Mouse (Mus musculus): ENCODE measurements around the gene Gm14295. TPM values are rescaled to one million over a fixed set of nuclear protein-coding genes. Genes with fewer than 3 reads are reported as not detected.

Gene Gm14295
- 104 TPM for polyA plus RNA-seq (2015; fragmentation: Illumina TruSeq; extraction: RNeasy Lipid Tissue Mini Kit (QIAGEN cat#74804); ENCODE audit: low read depth, low replicate concordance)

DNA sequence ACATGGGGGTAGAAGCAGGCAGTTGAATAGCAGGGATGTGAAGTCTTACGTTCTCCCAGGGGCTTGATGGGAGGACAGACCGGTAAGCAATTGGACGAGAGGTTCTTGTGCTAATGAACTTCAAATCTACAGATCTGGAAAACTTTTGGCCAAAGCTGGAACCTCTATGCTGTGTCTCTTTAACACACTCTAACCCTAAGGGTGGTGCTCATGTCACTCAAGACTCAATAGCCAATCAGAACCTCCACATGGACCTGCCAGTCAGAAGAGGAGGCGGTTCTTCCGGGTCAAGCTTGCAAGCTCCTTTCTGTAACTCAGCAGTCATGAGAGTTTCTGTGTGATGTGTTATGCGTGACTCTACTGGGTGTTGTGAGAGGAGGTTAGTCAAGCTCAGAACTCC lies at the start of gene Gm14295:
TSS of gene Gm14295 (plus strand) at position 301 of the 400 bp plus-strand sequence.

DNA sequence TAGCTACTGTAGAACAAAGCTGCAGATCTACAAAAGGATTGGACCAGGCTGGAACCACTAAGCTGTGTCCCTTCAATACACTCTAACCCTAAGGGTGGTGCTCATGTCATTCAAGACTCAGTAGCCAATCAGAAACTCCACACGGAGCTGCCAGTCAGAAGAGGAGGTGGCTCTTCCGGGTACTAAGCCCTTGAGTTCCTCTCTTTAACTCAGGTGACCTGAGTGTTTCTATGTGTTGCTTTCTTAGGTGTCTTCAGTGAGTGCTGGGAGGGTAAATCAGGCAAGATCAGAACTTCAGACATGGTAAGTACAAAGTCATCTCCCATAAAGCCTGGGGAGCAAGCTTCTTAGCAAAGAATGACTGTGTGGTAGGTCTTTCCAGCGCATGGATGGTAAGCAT lies 32.4 kb downstream of the Gm14295 start, which contains the start of gene Gm14408:
TSS of gene Gm14408 (plus strand) at position 301 of the 400 bp plus-strand sequence.

Other genes starting within 250 kb of the Gm14295 start
- 11.1 TPM for gene Gm14308, start 162.3 kb upstream of the Gm14295 start, polyA plus RNA-seq (2015; fragmentation: Illumina TruSeq; extraction: RNeasy Lipid Tissue Mini Kit (QIAGEN cat#74804); ENCODE audit: low read depth, low replicate concordance)
- 24.5 TPM for gene Zfp973, start 128.1 kb upstream of the Gm14295 start, polyA plus RNA-seq (2015; fragmentation: Illumina TruSeq; extraction: RNeasy Lipid Tissue Mini Kit (QIAGEN cat#74804); ENCODE audit: low read depth, low replicate concordance)
- 98.5 TPM for gene Gm14305, start 90.3 kb upstream of the Gm14295 start, polyA plus RNA-seq (2015; fragmentation: Illumina TruSeq; extraction: RNeasy Lipid Tissue Mini Kit (QIAGEN cat#74804); ENCODE audit: low read depth, low replicate concordance)
- not detected for gene Gm14408, start 32.5 kb downstream of the Gm14295 start, polyA plus RNA-seq (2015; fragmentation: Illumina TruSeq; extraction: RNeasy Lipid Tissue Mini Kit (QIAGEN cat#74804); ENCODE audit: low read depth, low replicate concordance)
- gene Gm14296, start 129.2 kb downstream of the Gm14295 start, polyA plus RNA-seq (2015; fragmentation: Illumina TruSeq; extraction: RNeasy Lipid Tissue Mini Kit (QIAGEN cat#74804); ENCODE audit: low read depth, low replicate concordance), result 29.6 TPM
- gene Gm14419, start 202.3 kb downstream of the Gm14295 start, polyA plus RNA-seq (2015; fragmentation: Illumina TruSeq; extraction: RNeasy Lipid Tissue Mini Kit (QIAGEN cat#74804); ENCODE audit: low read depth, low replicate concordance), result 28.7 TPM